Mouse (Mus musculus): Measurements from ENCODE around the gene Mgat1. TPM values are rescaled to one million over a fixed set of nuclear protein-coding genes. Genes with fewer than 3 reads are reported as not detected.
"Not testable (repeated sequence)": the region's sequence is repeated elsewhere in the genome, so short reads cannot be mapped to it uniquely, and the experiment has no call there.

Mgat1 gene
- total RNA-seq, 4 experiments from 2014 or later, result 65.9 to 72.3 (median 69.2) TPM

DNA sequence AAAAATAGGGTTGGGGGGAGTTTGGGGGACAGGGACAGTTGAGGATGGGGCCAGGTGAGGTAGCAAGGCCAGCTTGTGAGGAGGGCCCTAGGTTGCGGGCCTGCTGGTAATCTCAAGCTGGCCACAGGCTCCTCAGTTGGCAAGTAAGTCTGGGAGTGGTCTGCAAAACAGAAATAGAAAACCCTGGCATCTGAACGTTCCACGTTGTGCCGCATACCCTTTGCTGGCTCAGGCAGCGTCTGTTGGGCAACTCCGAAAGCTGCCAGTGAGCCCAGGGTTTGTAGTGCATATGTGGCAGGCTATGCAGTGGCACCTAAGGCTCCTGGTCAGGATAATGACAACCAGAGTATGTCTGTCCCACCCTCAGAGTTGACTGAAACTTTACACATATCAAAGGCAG, 19.2 kb downstream of the Mgat1 start:
- no peak for DNase-seq (ENCODE audit: low spot score in 2 of 2)

DNA sequence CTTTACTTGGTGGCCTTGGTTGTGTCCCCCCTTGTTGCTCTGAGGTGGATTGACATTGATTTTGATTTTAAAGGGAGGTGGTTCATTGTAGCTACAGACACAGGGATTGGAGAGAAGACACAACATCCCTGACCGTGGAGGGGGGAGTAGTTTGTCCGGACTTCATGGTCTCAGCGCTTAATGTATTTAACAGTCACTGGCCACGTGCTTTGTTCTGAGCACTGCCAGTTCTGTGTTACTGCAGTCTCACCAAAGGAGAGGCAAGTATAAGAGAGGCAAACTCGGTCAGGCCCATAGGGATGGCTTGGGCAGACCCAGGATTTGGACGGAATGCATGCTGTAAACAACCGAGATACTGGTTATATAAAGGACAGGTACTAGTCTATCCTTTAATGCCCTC, 20.1 kb downstream of the Mgat1 start:
- DNase-seq (ENCODE audit: low spot score in 2 of 2), result no peak

DNA sequence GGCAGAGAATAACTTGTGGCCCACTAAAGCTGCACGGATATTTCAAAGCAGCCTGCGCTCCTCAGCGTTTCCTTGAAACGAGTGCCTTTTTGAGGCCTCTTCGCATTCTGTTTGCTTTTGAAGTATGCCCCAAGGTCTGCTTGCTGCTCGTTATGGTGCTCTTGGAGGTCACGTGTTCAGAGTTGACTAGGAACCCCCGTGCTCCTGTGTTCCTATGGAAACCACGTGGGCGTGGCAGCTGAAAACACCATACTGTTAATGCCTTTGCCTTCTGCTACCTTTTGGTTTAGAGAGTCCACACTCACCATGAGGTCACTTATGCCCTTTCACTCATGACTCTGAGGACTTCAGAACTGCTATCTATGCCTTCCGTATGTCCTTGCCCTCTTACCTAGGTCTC, 20.6 kb downstream of the Mgat1 start:
- no peak for DNase-seq (ENCODE audit: low spot score in 2 of 2)

DNA sequence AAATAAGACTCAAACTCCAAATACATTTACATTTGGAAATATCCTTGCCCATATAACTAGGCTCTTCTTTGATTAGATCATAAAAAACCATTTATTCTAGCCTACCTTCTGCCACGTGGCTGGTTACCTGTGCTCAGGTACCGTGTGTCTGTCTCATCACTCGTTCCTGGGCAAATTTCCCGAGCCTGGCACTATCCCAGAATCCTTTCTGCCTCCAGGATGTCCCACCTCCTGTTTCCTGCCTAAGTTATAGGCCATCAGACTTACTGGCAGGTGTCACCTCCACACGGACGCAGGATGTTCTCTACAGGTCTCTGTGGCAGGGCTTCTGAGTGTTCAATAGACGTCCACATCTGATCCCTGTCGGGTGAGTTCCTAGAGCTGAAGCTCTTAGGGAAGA, 21.1 kb downstream of the Mgat1 start:
- DNase-seq (ENCODE audit: low spot score in 2 of 2), result no peak

DNA sequence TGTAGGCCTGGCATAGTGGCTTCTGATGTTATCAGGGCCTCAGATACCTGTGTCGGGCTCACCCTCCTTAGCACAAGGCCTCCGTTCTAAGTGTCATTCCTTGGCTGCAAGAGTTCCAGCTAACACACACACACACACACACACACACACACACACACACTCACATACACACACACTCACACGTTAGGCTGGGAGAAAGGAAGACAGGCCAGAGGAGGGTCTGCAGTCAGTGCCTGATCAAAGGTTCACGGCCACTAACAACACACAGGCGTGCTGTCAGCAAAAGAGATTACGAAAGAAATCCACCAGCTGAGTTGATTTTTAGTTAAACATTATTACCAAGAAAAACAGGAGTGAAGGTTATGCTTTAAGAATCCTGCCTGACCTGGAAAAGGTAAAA, 22.7 kb downstream of the Mgat1 start:
- DNase-seq (ENCODE audit: low spot score in 2 of 2), result no peak

DNA sequence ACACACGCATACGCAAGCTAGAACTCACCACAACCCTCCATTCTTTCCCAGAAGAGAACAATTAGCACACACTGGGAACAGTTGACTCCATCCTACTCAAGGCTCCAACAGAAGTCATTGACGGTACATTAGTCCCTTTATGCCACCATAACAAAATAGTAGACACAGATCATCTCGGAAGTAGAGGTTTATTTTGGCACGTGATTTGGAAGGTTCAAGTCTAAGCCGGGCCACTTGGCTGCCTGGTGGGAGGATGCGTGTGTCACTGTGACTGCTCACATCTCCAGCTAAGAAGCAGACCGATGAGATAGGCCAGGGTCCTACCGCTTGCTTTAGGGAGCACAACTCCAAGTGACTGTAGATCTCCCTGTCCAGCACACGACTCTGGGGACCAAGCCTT, 23.3 kb downstream of the Mgat1 start:
- DNase-seq (ENCODE audit: low spot score in 2 of 2), result no peak

DNA sequence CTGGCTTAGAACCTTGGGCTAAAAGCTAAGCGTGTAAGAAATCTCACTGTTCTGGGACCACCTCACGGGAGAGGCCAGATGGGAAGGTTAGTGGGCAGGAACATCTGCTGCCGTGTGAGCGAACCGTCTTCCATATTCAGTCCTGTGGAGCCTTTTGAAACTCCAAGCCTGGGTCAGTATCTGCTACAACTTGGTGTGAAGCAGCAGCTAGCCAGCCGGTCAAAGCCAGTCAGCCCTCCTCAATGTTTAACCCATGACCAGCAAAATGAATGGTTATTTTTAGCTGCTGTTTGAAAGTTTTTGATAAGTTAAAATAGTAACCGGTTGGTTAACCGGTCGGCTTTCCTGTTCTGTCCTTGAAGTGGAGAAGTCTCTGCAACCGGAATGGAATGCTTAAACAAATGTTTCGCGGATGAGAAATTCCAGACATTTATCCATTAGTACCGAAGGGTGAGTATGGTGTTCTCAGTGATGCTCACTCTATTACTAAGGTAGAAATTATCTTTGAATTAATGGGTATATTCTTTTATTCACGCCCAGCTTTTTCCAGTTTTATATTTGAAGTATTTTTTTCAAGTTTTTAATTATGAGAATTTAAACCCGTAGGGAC, 24.1 kb downstream of the Mgat1 start:
- no peak for DNase-seq (ENCODE audit: low spot score in 2 of 2)

DNA sequence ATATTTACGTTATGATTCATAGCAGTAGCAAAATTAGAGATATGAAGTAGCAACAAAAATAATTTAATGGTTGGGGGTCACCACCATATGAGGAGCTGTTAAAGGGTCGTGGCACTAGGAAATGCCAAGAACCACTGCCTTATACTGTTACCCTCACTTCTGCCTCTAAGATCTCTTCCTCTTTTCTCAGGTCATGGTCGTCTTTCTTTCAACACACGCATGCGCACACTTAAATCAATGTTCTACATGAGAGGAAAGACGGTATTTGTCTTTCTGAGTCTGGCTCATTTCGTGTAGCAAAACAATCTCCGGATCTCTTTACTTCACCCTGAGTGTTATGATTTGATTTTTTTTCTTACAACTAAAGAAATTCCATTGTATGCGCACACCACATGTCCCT, 25.8 kb downstream of the Mgat1 start:
- no peak for DNase-seq (ENCODE audit: low spot score in 2 of 2)

DNA sequence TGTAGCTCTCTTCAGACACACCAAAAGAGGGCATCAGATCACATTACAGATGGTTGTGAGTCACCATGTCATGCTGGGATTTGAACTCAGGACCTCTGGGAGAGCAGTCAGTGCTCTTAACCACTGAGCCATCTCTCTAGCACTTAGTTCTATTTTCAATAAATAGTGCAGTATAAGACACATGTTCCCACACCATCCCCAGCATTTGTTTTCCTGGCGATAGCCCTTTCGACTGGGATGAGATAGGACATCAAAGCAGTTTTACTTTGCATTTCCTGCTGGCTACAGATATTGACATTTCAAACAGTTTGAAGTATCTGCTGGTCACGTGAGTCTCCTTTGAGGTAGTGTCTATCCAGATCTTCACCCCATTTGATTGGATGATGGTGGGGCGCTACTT, 26.4 kb downstream of the Mgat1 start:
- DNase-seq (ENCODE audit: low spot score in 2 of 2), result no peak

DNA sequence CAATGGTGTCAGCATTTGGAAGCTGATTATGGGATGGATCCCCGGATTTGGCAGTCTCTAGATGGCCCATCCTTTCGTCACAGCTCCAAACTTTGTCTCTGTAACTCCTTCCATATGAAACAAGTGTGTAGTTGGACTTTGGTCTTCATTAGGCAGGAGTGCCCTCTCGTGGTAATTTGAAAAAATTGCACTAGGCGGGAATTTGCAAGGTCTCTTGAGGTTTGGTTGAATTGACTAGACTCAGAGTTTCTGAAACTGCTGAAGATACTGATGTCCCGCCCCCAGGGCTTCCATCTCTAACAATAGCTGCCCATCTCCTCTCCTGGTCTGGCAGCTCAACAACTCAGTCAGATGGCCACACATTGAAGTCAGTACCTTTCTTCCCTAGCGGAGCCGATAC, 27.3 kb downstream of the Mgat1 start:
- no peak for DNase-seq (ENCODE audit: low spot score in 2 of 2)

DNA sequence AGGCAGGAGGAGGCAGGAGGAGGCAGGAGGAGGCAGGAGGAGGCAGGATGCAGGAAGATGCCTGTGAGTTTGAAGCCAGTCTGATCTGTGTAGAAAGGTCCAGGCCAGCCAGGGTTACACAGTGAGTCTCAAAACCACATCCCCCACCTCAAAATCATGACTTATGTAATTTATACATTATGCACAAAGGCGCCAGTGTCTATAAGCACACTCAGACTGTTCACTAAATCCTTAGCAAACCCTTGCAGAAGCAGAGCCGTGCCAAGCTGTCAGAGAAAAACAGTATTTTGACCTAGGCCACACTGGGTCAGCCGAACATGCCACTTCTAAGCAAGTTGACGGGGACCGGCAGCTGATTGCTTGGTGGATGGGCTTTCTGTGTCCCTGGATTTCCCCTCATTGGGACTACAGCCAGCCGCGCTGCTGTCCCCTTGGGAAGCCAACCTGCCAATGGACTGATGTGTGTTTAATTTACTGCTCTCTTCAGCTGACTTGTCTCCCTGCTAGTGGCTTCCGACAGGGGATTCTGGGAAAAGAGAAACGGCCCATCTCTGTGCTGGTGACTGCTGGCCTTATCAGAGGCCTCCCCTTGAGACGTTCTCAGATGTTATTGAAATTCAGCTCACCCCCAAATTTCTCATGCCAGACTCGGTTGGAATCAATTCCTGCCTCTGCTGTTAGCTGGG, 30.0 kb downstream of the Mgat1 start:
- no peak for DNase-seq (ENCODE audit: low spot score in 2 of 2)

DNA sequence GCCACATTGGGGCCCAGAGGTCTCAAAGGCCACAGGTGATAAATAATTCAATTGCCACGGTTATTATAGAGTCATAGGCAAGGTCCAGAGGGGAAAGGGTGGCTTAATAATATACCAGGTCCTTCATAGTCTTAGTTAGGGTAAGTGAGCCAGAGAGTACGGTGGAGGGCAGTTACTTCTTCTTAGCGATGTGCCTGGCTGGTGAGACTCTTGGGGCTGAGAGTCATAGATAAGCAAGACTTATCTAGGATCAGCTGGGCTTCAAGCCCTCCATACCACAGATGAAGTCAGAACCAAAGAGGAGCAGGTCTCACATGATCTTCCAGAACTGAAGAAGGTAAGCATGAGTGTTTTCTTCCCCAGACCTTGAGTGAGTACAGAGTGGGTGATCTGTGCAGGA, 34.2 kb downstream of the Mgat1 start, which contains the start of gene Olfr1393:
TSS of gene Olfr1393 (plus strand) at position 83 of the 400 bp plus-strand sequence.
- no peak for DNase-seq (ENCODE audit: low spot score in 2 of 2)

DNA sequence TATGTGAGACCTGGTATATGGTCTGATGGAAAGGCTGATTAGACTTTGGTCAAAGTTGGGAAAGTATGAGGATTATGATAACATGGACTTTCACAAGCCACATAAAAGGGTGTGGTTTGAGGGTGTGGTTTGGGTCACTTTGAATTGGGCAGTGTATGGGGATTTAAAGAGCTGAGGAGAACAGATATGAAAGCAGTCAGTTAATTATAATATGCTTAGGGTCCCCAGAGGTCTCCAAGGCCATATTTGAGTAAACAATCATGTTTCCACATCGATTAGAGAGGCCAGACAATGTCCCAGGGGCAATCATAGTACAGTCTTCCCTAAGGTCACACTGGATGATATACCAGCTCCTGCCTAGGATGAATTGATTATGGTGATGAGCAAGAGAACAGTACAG, 41.0 kb downstream of the Mgat1 start, which contains the start of gene Olfr1392:
TSS of gene Olfr1392 (plus strand) at position 301 of the 400 bp plus-strand sequence.
- DNase-seq (ENCODE audit: low spot score in 2 of 2), result not testable (repeated sequence)

DNA sequence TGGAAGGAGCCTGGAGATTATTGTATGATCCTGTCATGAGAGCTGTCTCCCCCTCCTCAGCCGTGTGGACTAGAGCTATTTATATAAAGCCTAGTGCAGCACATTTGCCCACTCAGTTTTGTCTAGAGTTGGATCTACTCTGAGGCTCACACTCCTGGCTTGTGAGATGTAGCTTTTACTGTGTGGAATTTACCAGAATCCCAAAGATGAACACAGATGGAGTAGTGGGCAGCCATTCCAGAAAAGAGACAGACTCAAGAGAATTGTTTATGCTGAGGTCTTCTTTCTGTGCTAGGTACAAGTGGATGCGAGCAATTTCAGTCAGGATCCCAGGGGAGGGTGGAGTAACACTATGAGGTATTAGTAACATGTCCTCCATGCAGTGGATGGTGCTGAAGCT, 43.3 kb downstream of the Mgat1 start:
- peak in 1 of 2 experiments; percentile 55 for DNase-seq (ENCODE audit: low spot score in 2 of 2)

DNA sequence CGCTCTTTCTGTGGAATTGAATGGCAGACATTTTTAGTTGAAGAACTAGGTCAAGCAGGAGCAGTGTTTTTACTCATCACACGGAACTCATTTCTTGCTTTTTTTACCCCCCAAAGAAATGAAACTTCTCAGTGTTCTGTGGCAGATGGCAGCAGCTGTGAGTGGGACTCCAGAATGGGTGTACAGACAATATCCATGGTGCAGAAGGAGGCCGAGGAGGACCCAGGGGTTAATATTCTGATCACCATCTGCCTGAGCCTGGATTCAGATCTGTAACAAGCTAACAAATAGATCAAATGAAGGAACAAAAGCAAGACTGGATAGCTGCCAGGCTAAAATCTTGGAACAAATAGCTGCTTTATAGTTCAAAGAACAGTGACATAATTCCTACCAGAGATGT, 48.8 kb downstream of the Mgat1 start:
- DNase-seq (ENCODE audit: low spot score in 2 of 2), result peak; percentile 13 to 53

DNA sequence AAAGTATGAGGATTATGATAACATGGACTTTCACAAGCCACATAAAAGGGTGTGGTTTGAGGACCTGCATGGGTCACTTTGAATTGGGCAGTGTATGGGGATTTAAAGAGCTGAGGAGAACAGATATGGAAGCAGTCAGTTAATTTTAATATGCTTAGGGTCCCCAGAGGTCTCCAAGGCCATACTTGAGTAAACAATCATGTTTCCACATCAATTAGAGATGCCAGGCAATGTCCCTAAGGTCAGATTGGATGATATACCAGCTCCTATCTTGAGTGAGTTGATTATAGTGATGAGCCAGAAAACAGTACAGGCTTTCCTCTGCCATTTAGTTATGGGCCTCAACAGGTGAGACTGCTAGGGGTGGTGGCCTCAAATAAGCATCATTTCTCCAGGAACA, 60.5 kb downstream of the Mgat1 start, which contains the start of gene Olfr10:
TSS of gene Olfr10 (plus strand) at position 301 of the 400 bp plus-strand sequence.
- DNase-seq (ENCODE audit: low spot score in 2 of 2), result no peak

DNA sequence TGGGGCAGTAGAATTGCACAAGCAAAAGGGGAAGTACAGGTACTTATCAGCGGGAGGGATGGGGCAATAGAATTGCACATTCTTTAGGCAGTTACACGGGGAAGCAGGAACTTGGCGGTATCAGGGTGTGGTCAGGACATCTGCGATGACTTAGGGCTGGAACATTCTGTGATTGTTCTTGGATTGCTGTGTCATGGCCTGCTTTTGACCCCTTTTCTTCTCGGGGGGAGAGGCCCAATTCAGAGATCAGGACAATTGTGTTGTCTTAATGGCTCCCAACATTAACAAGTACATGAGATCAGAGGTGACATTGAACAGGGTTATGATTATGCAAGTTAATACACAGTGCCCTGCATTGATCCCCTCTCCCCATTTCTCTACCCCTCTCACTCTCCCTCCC, 64.6 kb downstream of the Mgat1 start:
- DNase-seq (ENCODE audit: low spot score in 2 of 2), result not testable (repeated sequence)

Other genes with a start within 250 kb of the Mgat1 start
- gene 9930111J21Rik2, start 192.9 kb upstream of the Mgat1 start, total RNA-seq (2022), result 1 to 10 TPM; 1.3 to 3.1 (median 2.4) TPM
- under 1 TPM in 2 of 4 experiments, not detected in 2; 0.23 to 0.56 TPM for gene Tgtp2, start 180.0 kb upstream of the Mgat1 start, total RNA-seq (2022)
- gene Ifi47, start 167.6 kb upstream of the Mgat1 start, total RNA-seq (2022), result 1 to 10 TPM in 1 of 4 experiments, under 1 TPM in 3; 0.81 to 1.0 (median 0.88) TPM
- not detected for gene Olfr1396, start 129.3 kb upstream of the Mgat1 start, total RNA-seq (2022)
- gene Olfr1395, start 101.9 kb upstream of the Mgat1 start, total RNA-seq (2022), result not detected
- not detected for gene Olfr1394, start 89.8 kb upstream of the Mgat1 start, total RNA-seq (2022)
- gene Btnl9, start 57.0 kb upstream of the Mgat1 start, total RNA-seq (2022), result under 1 TPM in 1 of 4 experiments, not detected in 3; 0.09 TPM
- 10 to 100 TPM; 64.1 to 83.4 (median 73.4) TPM for gene Zfp62, start 40.9 kb upstream of the Mgat1 start, total RNA-seq (2022)
- 1 to 10 TPM in 2 of 4 experiments, under 1 TPM in 2; 0.65 to 1.1 (median 0.84) TPM for gene Olfr1393, start 34.1 kb downstream of the Mgat1 start, total RNA-seq (2022)
- under 1 TPM in 3 of 4 experiments, not detected in 1; 0.18 to 0.28 (median 0.23) TPM for gene Olfr1392, start 41.1 kb downstream of the Mgat1 start, total RNA-seq (2022)
- gene Olfr10, start 60.5 kb downstream of the Mgat1 start, total RNA-seq (2022), result not detected
- gene Olfr1391, start 78.6 kb downstream of the Mgat1 start, total RNA-seq (2022), result not detected
- not detected for gene Olfr1390, start 91.0 kb downstream of the Mgat1 start, total RNA-seq (2022)
- gene Olfr1389, start 178.9 kb downstream of the Mgat1 start, total RNA-seq (2022), result not detected
- under 1 TPM; 0.15 to 0.57 (median 0.26) TPM for gene Olfr1388, start 192.4 kb downstream of the Mgat1 start, total RNA-seq (2022)
- gene Olfr1387, start 211.2 kb downstream of the Mgat1 start, total RNA-seq (2022), result not detected
- gene Olfr1386, start 220.9 kb downstream of the Mgat1 start, total RNA-seq (2022), result not detected
- gene Olfr1385, start 244.9 kb downstream of the Mgat1 start, total RNA-seq (2022), result under 1 TPM in 1 of 4 experiments, not detected in 3; 0.11 TPM